Mouse (Mus musculus) lung, adult 2 months (tissue): ENCODE data around the gene Nudt9.

Source experiments
- CTCF ChIP-seq: fragments of 200-500 bp; IDR thresholded peaks from 2 replicates; pipeline ENCODE4 v1.5.1; 2011; ENCODE audit warnings: mild to moderate bottlenecking, low read length, control low read depth; ENCODE audit not compliant: insufficient read depth
- POLR2A ChIP-seq: fragments of 200-500 bp; IDR thresholded peaks from 2 replicates; pipeline ENCODE4 v1.6.1; 2011; ENCODE audit warnings: low read depth, mild to moderate bottlenecking, control low read depth, low read length, borderline replicate concordance; ENCODE audit errors: extremely low read depth

DNA sequence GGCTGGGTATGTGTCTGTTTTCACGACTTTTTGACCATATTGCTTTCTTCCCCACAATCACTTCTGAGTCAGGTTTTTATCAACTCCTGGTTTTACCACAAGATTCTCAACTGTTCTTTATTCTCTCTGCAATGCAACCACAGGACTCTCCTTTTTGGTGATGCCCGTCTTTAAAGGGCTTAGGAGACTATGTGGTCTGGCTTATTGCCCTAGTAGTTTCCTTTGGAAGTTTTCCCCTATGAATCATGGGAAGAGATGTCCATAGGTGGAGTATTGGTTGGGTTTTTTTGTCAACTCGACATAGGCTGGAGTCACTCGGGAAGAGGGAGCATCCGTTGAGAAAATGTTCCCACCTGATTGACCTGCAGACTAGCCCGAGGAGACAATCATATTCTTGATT lies 34.6 kb downstream of the Nudt9 start:
- TF ChIP-seq CTCF (no peak), POLR2A (no peak)
